Mouse (Mus musculus) forebrain, embryonic 10.5 days (tissue): ENCODE measurements around the gene Smarca2. TPM values are rescaled to one million over a fixed set of nuclear protein-coding genes. Genes with fewer than 3 reads are reported as not detected.
A peak's percentile ranks its signal among the peaks of the same experiment; 100 is the strongest.
"Not testable (repeated sequence)": the region's sequence is repeated elsewhere in the genome, so short reads cannot be mapped to it uniquely, and the experiment has no call there.

Experiments
- DNase-seq: peaks from one replicate; pipeline ENCODE4 v3.0.0-alpha.2; 2017; ENCODE audit warnings: low spot score; ENCODE audit errors: extremely low spot score
- H3K27ac ChIP-seq: fragments of 300-500 bp; sonication (generic); 2 replicates; pipeline ENCODE4 v1.5.1; 2016; ENCODE audit warnings: mild to moderate bottlenecking
- H3K27me3 ChIP-seq: fragments of 300-500 bp; sonication (generic); 2 replicates; pipeline ENCODE4 v1.6.1; 2016; ENCODE audit warnings: mild to moderate bottlenecking; ENCODE audit not compliant: poor library complexity, severe bottlenecking
- H3K36me3 ChIP-seq: fragments of 300-500 bp; sonication (generic); replicated peaks from 2 replicates; pipeline ENCODE4 v1.6.1; 2016; ENCODE audit warnings: mild to moderate bottlenecking, moderate library complexity
- H3K4me1 ChIP-seq: fragments of 300-500 bp; sonication (generic); 2 replicates; pipeline ENCODE4 v1.6.1; 2016
- H3K4me3 ChIP-seq: fragments of 300-500 bp; sonication (generic); 2 replicates; pipeline ENCODE4 v1.5.1; 2016; ENCODE audit warnings: mild to moderate bottlenecking, moderate library complexity
- H3K9me3 ChIP-seq: fragments of 300-500 bp; sonication (generic); 2 replicates; pipeline ENCODE4 v1.6.1; 2016; ENCODE audit warnings: mild to moderate bottlenecking, moderate library complexity
- WGBS: fragments of 180-500 bp; shearing (Covaris S2); methylation state at CpG from one replicate; pipeline ENCODE4 v1.1.7; 2016; 5-methylcytosine and 5-hydroxymethylcytosine counted together
- polyA plus RNA-seq: library from polyadenylated mRNA; unstranded; fragments of >200 nt; fragmentation: Nextera tagmentation; extraction: Ambion mirVana; gene quantifications from 2 replicates; pipeline ENCODE4 v1.2.1, GENCODE M21; 2016

The Smarca2 gene
- polyA plus RNA-seq, 1 experiment from 2014 or later, result 32.0 TPM

DNA sequence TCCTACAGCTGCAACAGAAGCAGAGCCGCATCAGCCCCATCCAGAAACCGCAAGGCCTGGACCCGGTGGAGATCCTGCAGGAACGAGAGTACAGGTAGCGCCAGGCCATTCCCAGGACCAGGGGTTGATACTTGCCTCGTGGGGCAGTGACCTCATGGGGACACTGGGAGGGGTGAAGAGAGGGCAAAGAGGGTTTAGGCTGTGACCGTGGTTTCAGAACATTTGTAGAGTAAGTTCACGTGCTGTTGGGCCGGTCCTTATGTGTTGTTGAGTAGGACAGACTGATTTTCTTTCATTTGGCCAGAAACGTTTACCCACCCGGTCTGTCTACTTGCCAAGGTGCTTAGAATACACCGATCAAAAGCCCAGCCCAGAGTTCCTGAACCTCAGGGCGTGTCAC, 35.7 kb downstream of the Smarca2 start:
- 92% methylated on average over 13 of the region's 13 CpGs for WGBS
- H3K27me3 ChIP-seq, result no peaks in the 10 kb centered on the region; the same call in 1 of the 2 replicates

GRCm38 (mm10) chr19:26641269-26641668, 36.4 kb downstream of the Smarca2 start:
- WGBS, result 95% methylated on average over 10 of the region's 10 CpGs
- H3K9me3 ChIP-seq, result no peaks in the 10 kb centered on the region
- H3K36me3 ChIP-seq, result no peaks in the 10 kb centered on the region
- no peak overlapping the region for H3K4me3 ChIP-seq
- H3K27ac ChIP-seq, result no peak overlapping the region
- H3K27me3 ChIP-seq, result no peaks in the 10 kb centered on the region; the same call in 1 of the 2 replicates
- H3K4me1 ChIP-seq, result peaks cover 8% of the 10 kb centered on the region
- no peak for DNase-seq

More for the DNA sequence above, 35.7 kb downstream of the Smarca2 start:
- DNase-seq, result no peak
- Histone ChIP-seq H3K27ac (peak overlapping the region; percentile 20; the same call in 1 of the 2 replicates), H3K4me1 (peaks cover 8% of the 10 kb centered on the region), H3K36me3 (no peaks in the 10 kb centered on the region), H3K4me3 (no peak overlapping the region), H3K9me3 (no peaks in the 10 kb centered on the region)

GRCm38 (mm10) chr19:26643011-26643410, 38.2 kb downstream of the Smarca2 start:
- Histone ChIP-seq H3K4me3 (no peak overlapping the region), H3K27me3 (no peaks in the 10 kb centered on the region; the same call in 1 of the 2 replicates), H3K36me3 (no peaks in the 10 kb centered on the region), H3K4me1 (peaks cover 8% of the 10 kb centered on the region), H3K27ac (no peak overlapping the region), H3K9me3 (no peaks in the 10 kb centered on the region)
- DNase-seq, result no peak
- WGBS, result 48% methylated on average over 4 of the region's 4 CpGs

DNA sequence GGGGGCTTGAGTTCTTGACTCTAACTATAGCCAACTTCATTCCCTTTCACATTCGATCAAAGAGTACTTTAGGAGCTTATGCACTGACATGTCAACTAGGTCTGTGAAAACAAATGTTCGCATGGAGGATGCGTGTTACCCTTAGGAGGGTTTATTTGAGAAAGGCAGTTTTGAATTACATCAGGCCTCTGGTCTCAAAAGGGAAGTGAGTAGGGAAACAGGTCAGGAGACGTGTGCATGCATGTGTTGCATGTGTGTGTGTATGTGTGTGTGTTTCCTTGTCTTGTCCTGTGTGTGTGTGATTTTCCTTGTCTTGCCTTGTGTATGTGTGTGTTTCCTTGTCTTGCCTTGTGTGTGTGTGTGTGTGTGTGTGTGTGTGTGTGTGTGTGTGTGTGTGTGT, 39.1 kb downstream of the Smarca2 start:
- Histone ChIP-seq H3K36me3 (no peaks in the 10 kb centered on the region), H3K4me1 (peaks cover 8% of the 10 kb centered on the region), H3K9me3 (no peaks in the 10 kb centered on the region), H3K4me3 (no peak overlapping the region), H3K27me3 (no peaks in the 10 kb centered on the region; the same call in 1 of the 2 replicates), H3K27ac (no peak overlapping the region)
- 83% methylated on average over 4 of the region's 4 CpGs for WGBS
- DNase-seq, result no peak

DNA sequence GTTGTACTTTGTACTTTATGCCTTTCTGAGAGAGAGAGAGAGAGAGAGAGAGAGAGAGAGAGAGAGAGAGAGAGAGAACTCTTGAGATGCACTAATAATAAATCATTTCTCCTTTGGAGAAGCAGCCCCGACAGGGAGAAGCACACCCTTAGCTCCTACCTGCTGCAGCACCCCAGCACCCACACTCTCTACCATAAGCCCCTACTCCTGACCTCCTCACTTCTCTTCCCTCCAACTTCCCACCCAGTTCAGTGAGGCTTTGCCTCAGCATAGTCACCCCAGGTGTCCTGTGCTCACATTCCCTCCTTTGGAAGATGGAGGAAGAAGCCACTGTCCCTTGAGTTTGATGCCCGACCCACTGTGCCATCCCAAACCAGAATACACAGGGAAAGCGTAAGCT, 40.2 kb downstream of the Smarca2 start:
- Histone ChIP-seq H3K9me3 (no peaks in the 10 kb centered on the region), H3K4me3 (no peak overlapping the region), H3K4me1 (peaks cover 8% of the 10 kb centered on the region), H3K36me3 (no peaks in the 10 kb centered on the region), H3K27ac (no peak overlapping the region), H3K27me3 (no peaks in the 10 kb centered on the region; the same call in 1 of the 2 replicates)
- 89% methylated on average over 3 of the region's 3 CpGs for WGBS
- DNase-seq, result no peak

DNA sequence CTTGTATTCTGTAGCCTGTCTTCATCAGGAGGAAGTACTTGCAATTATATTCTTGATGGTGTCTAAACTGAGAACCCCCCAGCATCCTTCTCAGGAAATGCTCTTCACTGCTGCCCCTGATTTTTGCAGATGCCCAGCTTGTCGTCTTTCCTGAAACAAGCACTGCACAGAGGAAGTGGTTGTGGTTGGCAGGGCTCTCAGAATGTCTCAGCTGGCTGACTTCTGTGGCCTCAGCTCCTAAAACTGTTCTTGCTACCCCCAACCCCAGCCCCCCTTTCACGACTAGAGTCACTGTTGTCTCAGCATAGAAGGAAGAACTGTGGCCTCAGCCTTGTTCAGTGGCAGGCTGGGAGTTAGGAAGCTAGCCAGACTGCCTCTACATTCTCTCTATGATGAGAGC, 41.3 kb downstream of the Smarca2 start:
- H3K27me3 ChIP-seq, result no peaks in the 10 kb centered on the region; the same call in 1 of the 2 replicates
- WGBS, result 61% methylated on average over 2 of the region's 2 CpGs
- no peaks in the 10 kb centered on the region for H3K36me3 ChIP-seq
- no peaks in the 10 kb centered on the region for H3K9me3 ChIP-seq
- H3K27ac ChIP-seq, result no peak overlapping the region
- peaks cover 8% of the 10 kb centered on the region for H3K4me1 ChIP-seq
- no peak for DNase-seq
- H3K4me3 ChIP-seq, result no peak overlapping the region

GRCm38 (mm10) chr19:26650585-26651273, 45.9 kb downstream of the Smarca2 start:
- Histone ChIP-seq H3K9me3 (no peaks in the 10 kb centered on the region), H3K27me3 (no peaks in the 10 kb centered on the region), H3K4me1 (no peaks in the 10 kb centered on the region), H3K36me3 (no peaks in the 10 kb centered on the region), H3K4me3 (no peak overlapping the region), H3K27ac (no peak overlapping the region)
- WGBS, result 93% methylated on average over 7 of the region's 7 CpGs
- no peak for DNase-seq

DNA sequence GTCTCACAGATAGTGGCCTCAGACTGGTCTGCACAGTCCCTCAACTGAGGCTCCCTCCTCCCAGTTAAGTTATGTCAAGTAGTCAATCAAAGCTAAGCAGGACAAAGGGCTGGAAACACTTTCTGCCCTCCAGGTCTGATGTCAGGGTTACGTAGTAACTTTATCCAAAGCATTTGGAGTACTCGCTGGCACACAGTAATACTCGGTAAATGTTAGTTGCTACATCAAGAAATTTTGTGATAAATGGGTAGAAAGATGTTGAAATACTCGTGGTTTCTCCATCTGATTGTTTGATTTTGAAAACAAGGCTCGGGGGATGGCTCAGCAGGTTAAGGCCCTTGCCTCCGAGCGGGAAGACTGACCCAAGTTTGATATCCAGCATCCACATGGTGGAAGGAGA, 53.5 kb downstream of the Smarca2 start:
- WGBS, result 86% methylated on average over 7 of the region's 7 CpGs
- Histone ChIP-seq H3K4me3 (no peak overlapping the region), H3K27me3 (no peaks in the 10 kb centered on the region), H3K36me3 (no peaks in the 10 kb centered on the region), H3K9me3 (no peaks in the 10 kb centered on the region), H3K27ac (no peak overlapping the region), H3K4me1 (no peaks in the 10 kb centered on the region)
- no peak for DNase-seq

DNA sequence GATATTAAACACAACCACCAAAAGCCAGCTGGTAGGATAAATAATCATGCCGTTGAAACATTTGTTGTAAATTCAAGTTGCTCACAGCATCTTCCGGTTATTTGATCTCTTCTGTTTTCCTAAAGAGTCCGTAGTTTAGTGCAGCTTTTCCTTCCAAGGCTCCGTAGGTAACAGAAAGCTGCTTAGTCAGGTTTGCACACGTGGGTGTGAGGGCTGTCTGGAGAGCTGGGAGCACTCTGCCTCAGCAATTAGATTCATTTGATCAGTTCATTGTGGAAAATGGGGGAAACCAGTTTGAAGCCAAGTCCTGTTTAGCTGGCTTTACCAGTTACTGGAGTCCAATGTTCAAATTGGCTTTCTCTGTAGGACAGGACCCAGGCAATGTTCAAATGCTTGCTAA, 55.1 kb downstream of the Smarca2 start:
- no peak for DNase-seq
- H3K4me1 ChIP-seq, result no peaks in the 10 kb centered on the region
- 87% methylated on average over 5 of the region's 5 CpGs for WGBS
- H3K36me3 ChIP-seq, result no peaks in the 10 kb centered on the region
- no peaks in the 10 kb centered on the region for H3K27me3 ChIP-seq
- H3K4me3 ChIP-seq, result no peak overlapping the region
- H3K27ac ChIP-seq, result no peak overlapping the region
- no peaks in the 10 kb centered on the region for H3K9me3 ChIP-seq

- Histone ChIP-seq H3K4me1 (no peaks in the 10 kb centered on the region), H3K27me3 (no peaks in the 10 kb centered on the region), H3K9me3 (no peaks in the 10 kb centered on the region), H3K36me3 (no peaks in the 10 kb centered on the region), H3K27ac (no peak overlapping the region), H3K4me3 (no peak overlapping the region)
- DNase-seq, result no peak
- 92% methylated on average over 3 of the region's 3 CpGs for WGBS
These were observed 56.3 kb downstream of the Smarca2 start for GRCm38 (mm10) chr19:26661198-26661597.

DNA sequence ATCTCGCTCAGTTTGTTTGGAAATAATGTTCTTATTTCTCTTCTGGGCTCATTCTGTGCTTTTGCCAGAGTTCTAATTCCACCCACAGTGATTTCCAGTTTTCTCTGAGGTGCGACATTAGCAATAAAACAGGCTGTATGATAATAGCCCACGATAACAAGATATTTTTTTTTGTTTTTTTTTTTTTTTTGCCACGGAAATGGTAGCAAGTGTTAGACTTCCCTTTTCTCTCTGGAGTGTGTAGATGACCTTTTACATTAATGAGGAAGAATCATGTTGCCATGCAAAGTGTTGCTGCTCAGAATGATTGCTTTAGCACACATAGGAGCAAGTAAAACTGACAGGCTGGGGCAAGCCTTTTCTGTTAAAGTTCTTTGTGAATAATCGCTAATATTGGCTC, 61.5 kb downstream of the Smarca2 start:
- no peaks in the 10 kb centered on the region for H3K36me3 ChIP-seq
- no peaks in the 10 kb centered on the region for H3K27me3 ChIP-seq
- WGBS, result 87% methylated on average over 5 of the region's 5 CpGs
- DNase-seq, result no peak
- no peaks in the 10 kb centered on the region for H3K9me3 ChIP-seq
- H3K4me1 ChIP-seq, result no peaks in the 10 kb centered on the region
- H3K27ac ChIP-seq, result no peak overlapping the region
- H3K4me3 ChIP-seq, result no peak overlapping the region

- H3K9me3 ChIP-seq, result no peaks in the 10 kb centered on the region
- H3K4me3 ChIP-seq, result no peak overlapping the region
- no peaks in the 10 kb centered on the region for H3K4me1 ChIP-seq
- H3K27ac ChIP-seq, result no peak overlapping the region
- H3K36me3 ChIP-seq, result no peaks in the 10 kb centered on the region
- 92% methylated on average over 6 of the region's 6 CpGs for WGBS
- no peaks in the 10 kb centered on the region for H3K27me3 ChIP-seq
- DNase-seq, result no peak
These were observed 65.2 kb downstream of the Smarca2 start for GRCm38 (mm10) chr19:26670089-26670488.

- H3K27me3 ChIP-seq, DNase-seq, H3K27ac ChIP-seq, H3K4me3 ChIP-seq, H3K36me3 ChIP-seq, H3K4me1 ChIP-seq, H3K9me3 ChIP-seq: not testable (repeated sequence)
These were observed 66.6 kb downstream of the Smarca2 start for GRCm38 (mm10) chr19:26671413-26671812.
